Mouse (Mus musculus) ES-E14 (cell line): ENCODE results near the gene Lap3. TPM values are rescaled to one million over a fixed set of nuclear protein-coding genes. Genes with fewer than 3 reads are reported as not detected.

Experiments used
- DNase-seq: peaks from one replicate; pipeline ENCODE4 v3.0.0-alpha.2; 2013; ENCODE audit warnings: low read depth, low spot score
- H3K27ac ChIP-seq: 2 replicates; pipeline ENCODE4 v1.5.1; 2012; ENCODE audit warnings: low read depth, mild to moderate bottlenecking, low read length, moderate library complexity, mixed read lengths; ENCODE audit not compliant: poor library complexity, insufficient read depth, severe bottlenecking
- H3K36me3 ChIP-seq: 2 replicates; pipeline ENCODE4 v1.6.1; 2012; ENCODE audit warnings: mild to moderate bottlenecking, low read length, moderate library complexity, mixed read lengths; ENCODE audit not compliant: control insufficient read depth, poor library complexity, insufficient read depth, severe bottlenecking
- H3K4me1 ChIP-seq, 2 experiments: fragments of 150-350 bp in 1 of 2; sonication (generic) in 1 of 2; 2 replicates each; pipeline ENCODE4 v1.6.1; 2012; ENCODE audit warnings: low read length in 2 of 2, mild to moderate bottlenecking in 1 of 2, mixed read lengths in 1 of 2; ENCODE audit not compliant: control insufficient read depth in 2 of 2, insufficient read depth in 2 of 2, poor library complexity in 1 of 2
- H3K4me3 ChIP-seq, 2 experiments: fragments of 150-350 bp in 1 of 2; sonication (generic) in 1 of 2; 2 replicates each; pipeline ENCODE4 v1.5.1; 2012; ENCODE audit warnings: low read length in 2 of 2, low read depth in 1 of 2, mild to moderate bottlenecking in 1 of 2, mixed read lengths in 1 of 2; ENCODE audit not compliant: insufficient read depth in 1 of 2, poor library complexity in 1 of 2, severe bottlenecking in 1 of 2
- H3K9ac ChIP-seq: 2 replicates; pipeline ENCODE4 v1.6.1; 2012; ENCODE audit warnings: low read depth, mild to moderate bottlenecking, low read length, mixed read lengths; ENCODE audit not compliant: poor library complexity, insufficient read depth, severe bottlenecking
- H3K9me3 ChIP-seq: fragments of 150-350 bp; sonication (generic); 2 replicates; pipeline ENCODE4 v1.6.1; 2012; ENCODE audit warnings: low read depth, mild to moderate bottlenecking, low read length; ENCODE audit not compliant: control insufficient read depth, insufficient read depth
- CHD2 ChIP-seq: IDR thresholded peaks from 2 replicates; pipeline ENCODE4 v1.6.1; 2014; ENCODE audit warnings: mild to moderate bottlenecking, low read depth, low read length, inconsistent platforms
- HCFC1 ChIP-seq: IDR thresholded peaks from 2 replicates; pipeline ENCODE4 v1.6.1; 2012; ENCODE audit warnings: low read length, inconsistent platforms, borderline replicate concordance; ENCODE audit not compliant: insufficient read depth
- MAFK ChIP-seq: IDR thresholded peaks from 2 replicates; pipeline ENCODE4 v1.6.1; 2014; ENCODE audit warnings: mild to moderate bottlenecking, low read depth, low read length, inconsistent platforms; ENCODE audit not compliant: insufficient read depth
- ZC3H11A ChIP-seq: IDR thresholded peaks from 2 replicates; pipeline ENCODE4 v1.6.1; 2012; ENCODE audit warnings: low read depth, mild to moderate bottlenecking, inconsistent platforms, low read length, borderline replicate concordance
- ZNF384 ChIP-seq: IDR thresholded peaks from 2 replicates; pipeline ENCODE4 v1.6.1; 2012; ENCODE audit warnings: low read depth, low read length, inconsistent platforms
- in situ Hi-C, 2 experiments: fragments of 600-800 bp; cut with MboI; formaldehyde crosslinking; loops; one replicate each; pipeline ENCODE4 v1.15.1; 2025; ENCODE audit warnings: low sequenced_read_pairs in 2 of 2, inconsistent platforms in 1 of 2; ENCODE audit not compliant: unreplicated experiment in 2 of 2
- total RNA-seq: library from RNA; depleted of rRNA; stranded (reverse); fragments of 300-350 nt; gene quantifications from 2 replicates; pipeline ENCODE4 v1.2.3, GENCODE M21; 2012; rRNA removed

Gene Lap3
- total RNA-seq, 1 experiment = 178 TPM

DNA sequence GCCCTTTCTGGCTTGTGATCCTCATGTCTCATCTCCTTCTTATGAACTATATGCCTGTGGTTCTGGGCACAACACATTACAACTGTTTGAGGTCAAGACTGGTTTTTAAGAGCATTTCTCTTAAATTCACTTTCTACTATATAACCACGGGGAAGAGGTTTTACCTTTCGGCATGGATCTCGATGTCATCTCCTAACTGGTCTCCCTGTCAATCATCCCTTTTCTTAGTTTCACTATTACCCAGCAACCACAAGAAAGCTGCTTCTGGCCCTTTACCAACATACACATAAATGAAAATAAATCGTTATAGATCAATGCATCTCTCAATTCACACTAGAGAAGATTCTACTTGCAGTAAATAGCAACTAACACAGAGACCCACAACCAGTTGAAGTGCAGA is 42.0 kb downstream of the Lap3 start:
- H3K9me3 ChIP-seq = no peaks in the 10 kb centered on the region
- no peaks in the 10 kb centered on the region; the same call in 1 of the 2 replicates for H3K36me3 ChIP-seq
- TF ChIP-seq CHD2 (no peak), ZC3H11A (no peak), ZNF384 (no peak), MAFK (no peak), HCFC1 (no peak)
- peaks cover 0 to 5% of the 10 kb centered on the region in 2 experiments; a peak in 1 of 4 replicates for H3K4me1 ChIP-seq
- no peak overlapping the region for H3K27ac ChIP-seq
- H3K9ac ChIP-seq = no peak overlapping the region
- in situ Hi-C loops = no loop called here
- DNase-seq = no peak
- no peak overlapping the region for H3K4me3 ChIP-seq

DNA sequence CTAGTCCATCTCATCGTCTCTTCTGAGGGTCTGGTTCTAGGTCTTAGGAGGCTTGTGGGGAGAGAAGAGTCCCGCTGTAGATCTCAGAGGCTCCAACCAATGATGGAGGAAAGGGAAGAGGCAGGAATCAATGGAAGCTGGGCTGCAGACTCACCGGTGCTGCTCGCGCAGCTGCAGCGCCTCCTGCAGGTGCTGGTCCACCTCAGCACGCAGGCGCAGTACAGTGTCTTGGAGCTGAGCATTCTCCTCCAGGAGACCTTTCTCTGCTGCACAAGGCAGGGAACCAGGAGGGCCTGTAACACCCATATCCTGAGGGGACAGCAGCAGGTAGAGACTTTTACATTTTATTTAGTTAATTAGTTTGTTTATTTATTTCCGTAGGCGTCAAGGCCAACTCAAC is 46.3 kb downstream of the Lap3 start:
- Histone ChIP-seq H3K27ac (no peak overlapping the region), H3K4me1 (peaks cover 0 to 2% of the 10 kb centered on the region in 2 experiments; a peak in 1 of 4 replicates), H3K9me3 (no peaks in the 10 kb centered on the region), H3K9ac (no peak overlapping the region), H3K36me3 (no peaks in the 10 kb centered on the region), H3K4me3 (no peak overlapping the region)
- peak; percentile 54 for DNase-seq
- in situ Hi-C loops = no loop called here
- TF ChIP-seq HCFC1 (no peak), CHD2 (no peak), MAFK (no peak), ZC3H11A (no peak), ZNF384 (no peak)

DNA sequence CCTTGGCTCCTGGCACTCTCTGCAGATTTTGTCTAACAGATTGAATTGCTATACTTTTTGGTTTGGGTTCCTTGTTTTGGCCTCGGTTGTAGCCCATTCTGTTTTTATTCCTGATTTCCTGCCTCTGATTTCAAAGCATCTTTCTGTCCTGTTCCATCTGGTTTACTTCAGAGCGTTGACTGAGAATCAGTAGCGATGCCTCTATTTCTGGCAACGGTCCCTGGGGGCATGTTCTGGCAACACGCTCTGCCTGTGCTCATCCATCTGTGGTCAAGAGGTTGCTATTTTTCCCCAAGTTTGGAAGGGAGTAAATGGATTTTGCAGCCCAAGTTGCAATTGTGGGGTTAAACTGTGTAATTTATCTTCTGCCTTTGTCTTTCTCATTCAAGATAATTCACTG is 50.2 kb downstream of the Lap3 start:
- Histone ChIP-seq H3K36me3 (no peaks in the 10 kb centered on the region), H3K27ac (no peak overlapping the region), H3K4me1 (0 out of 4 replicates have a peak, but pooled peaks cover 0 to 2% of the 10 kb centered on the region in 2 experiments), H3K4me3 (no peak overlapping the region), H3K9ac (no peak overlapping the region), H3K9me3 (no peaks in the 10 kb centered on the region)
- no peak for DNase-seq
- TF ChIP-seq HCFC1 (no peak), MAFK (no peak), CHD2 (no peak), ZNF384 (no peak), ZC3H11A (no peak)
- in situ Hi-C loops = no loop called here

DNA sequence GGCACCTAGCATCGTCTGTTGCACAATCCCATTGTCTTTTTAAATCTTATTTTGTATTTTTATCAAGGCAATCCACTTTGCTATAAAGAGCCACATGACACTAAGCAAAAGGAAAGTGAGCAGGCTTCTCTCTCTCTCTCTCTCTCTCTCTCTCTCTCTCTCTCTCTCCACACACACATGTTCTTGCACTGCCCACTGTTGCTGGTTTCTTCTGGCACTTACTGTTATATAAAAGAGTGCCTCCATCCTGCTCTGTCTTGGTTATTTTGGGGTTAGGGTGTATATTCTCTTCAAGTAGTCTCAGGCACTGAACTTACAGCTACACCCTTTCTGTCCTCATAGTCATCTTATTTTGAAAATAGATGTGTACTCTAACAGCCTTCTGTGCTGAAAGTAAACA is 56.4 kb downstream of the Lap3 start:
- no peak for TF ChIP-seq HCFC1
- TF ChIP-seq ZC3H11A = no peak
- TF ChIP-seq CHD2 = no peak
- TF ChIP-seq MAFK = no peak
- no peak for TF ChIP-seq ZNF384
- Histone ChIP-seq H3K36me3 (no peaks in the 10 kb centered on the region), H3K4me3 (no peak overlapping the region), H3K9ac (no peak overlapping the region), H3K27ac (no peak overlapping the region), H3K4me1 (no peaks in the 10 kb centered on the region), H3K9me3 (no peaks in the 10 kb centered on the region)
- in situ Hi-C loops = no loop called here
- DNase-seq = no peak

Other genes with a start within 250 kb of the Lap3 start
- 34.0 and 40.2 TPM in 2 replicates for gene Qdpr, start 43.1 kb upstream of the Lap3 start, total RNA-seq
- gene Clrn2, start 39.6 kb upstream of the Lap3 start, total RNA-seq = not detected in 2 replicates
- gene Med28, start 26.9 kb downstream of the Lap3 start, total RNA-seq = 110 and 122 TPM in 2 replicates
- gene Fam184b, start 146.2 kb downstream of the Lap3 start, total RNA-seq = 0.42 and 0.45 TPM in 2 replicates
- 51.8 and 63.5 TPM in 2 replicates for gene Ncapg, start 176.5 kb downstream of the Lap3 start, total RNA-seq